Mouse (Mus musculus) kidney, postnatal 10 days (tissue): Measurements from ENCODE around the gene Crabp2.
A peak's percentile ranks its signal among the peaks of the same experiment; 100 is the strongest.

Experiments used
- DNase-seq: peaks from one replicate; pipeline ENCODE4 v3.0.0; 2021; ENCODE audit warnings: mixed read lengths

Crabp2 gene

DNA sequence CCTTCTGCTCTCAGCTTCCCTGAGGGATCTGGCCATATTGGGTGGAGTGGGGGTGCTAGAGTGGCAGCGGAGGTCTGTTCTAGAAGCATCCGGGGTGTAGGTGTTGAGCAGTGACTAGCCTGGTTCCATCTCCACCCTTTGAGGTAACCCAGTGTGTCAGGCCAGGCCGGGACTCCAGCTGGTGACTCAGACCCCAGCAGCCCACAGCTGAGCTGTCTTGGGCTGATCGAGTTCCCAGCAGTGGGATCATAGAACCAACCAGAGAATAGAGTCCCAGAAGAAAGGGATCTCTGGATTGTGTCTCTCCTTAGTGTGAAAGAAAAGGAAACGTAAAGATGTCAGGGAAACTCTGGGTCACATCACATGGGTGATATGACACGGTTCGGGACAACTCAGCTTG is 10.9 kb downstream of the Crabp2 start:
- no peak for DNase-seq

GRCm38 (mm10) chr3:87960191-87960585 is 11.7 kb downstream of the Crabp2 start:
- no peak for DNase-seq

DNA sequence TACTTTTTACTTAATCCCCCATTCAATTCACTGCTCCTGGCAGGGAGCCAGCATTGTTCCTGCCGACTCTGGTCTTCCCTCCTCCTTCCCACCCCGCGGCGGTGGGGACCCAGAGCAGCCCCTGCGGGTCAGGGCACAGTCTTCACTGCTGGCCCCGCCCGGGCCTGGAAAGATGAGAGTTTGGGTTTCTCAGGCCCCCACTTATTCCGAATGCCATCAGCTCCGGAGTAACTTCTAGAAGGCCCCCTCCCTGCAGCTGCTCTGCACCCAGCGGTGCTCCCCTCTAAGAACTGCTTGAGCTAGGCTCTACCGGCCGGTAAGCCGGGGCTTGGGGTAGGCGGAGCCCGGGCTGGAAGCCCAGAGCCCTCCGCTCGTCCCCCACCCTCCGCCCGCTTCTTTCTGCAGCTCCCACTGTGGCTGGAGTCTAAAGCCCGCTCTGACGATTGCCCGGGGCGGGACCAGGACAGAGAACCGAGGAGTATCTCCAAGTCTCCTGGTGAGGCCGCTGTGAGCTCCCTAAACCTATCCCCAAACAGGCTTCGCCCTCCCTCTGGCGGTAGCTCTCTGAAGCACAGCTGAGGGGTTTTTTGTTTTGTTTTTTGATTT is 12.2 kb downstream of the Crabp2 start:
- DNase-seq, result peak; percentile 97

GRCm38 (mm10) chr3:87970184-87970938 is 21.9 kb downstream of the Crabp2 start:
- DNase-seq, result peak; percentile 79

- peak; percentile 91 for DNase-seq
Observed at GRCm38 (mm10) chr3:87970939-87971488, 22.5 kb downstream of the Crabp2 start, which contains the start of gene Nes. Nes (plus strand) TSS chr3:87971078.

DNA sequence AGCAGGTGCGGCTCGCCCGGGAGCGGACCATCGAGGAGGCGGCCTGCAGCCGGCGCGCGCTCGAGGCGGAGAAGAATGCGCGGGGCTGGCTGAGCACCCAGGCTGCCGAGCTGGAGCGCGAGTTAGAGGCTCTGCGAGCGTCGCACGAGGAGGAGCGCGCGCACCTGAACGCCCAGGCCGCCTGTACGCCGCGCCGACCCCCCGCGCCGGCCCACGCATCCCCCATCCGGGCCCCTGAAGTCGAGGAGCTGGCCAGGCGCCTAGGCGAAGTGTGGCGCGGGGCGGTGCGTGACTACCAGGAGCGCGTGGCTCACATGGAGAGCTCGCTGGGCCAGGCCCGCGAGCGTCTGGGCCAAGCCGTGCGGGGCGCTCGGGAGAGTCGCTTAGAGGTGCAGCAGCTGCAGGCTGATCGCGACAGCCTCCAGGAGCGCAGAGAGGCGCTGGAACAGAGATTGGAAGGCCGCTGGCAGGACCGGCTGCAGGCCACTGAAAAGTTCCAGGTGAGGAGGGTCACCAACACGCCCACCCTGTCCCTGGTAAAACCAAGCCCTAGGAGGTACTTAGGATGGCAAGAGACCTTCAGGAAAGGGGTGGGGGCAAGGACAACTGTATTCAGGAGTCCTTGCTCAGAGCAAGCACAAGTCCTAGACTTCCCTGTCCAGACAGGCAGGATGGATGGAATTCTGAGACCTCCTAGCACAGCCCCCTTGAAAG is 23.2 kb downstream of the Crabp2 start:
- no peak for DNase-seq

DNA sequence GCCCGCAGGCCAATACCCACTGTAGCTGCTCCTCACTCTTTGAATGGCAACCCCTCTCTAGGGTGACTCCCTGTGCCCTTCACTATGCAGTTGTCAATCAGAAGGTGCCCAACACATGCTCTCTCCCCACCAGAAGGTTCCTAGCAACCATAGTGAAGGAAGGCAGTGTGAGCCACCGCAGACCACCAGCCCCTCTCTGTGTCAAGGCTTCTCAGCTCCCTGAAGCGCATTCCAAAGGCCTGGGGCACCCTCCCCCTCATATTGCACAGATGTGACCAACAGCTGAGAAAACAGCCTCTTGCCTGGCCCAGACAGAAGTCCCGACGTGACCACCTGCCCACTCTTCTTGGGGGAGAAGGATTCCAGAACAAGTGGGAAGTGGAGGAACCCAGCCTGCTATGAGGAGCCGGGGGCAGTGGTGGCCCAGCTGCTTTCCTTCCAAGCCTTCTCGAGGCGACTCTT is 23.8 kb downstream of the Crabp2 start:
- DNase-seq, result no peak

DNA sequence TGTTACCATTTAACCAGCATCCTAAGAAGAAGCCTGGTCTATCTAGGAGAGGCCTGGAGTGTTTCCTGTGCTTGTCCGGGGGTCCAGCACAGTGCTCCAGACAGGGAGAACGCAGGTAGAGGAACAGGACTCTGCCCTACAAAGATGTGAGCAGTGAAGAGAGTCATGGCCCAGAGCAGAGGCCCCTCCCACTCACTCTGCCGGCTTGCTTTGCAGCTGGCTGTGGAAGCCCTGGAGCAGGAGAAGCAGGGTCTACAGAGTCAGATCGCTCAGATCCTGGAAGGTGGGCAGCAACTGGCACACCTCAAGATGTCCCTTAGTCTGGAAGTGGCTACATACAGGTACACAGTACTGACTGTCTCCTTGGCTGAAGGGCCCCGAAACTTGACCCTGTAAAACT is 24.3 kb downstream of the Crabp2 start:
- DNase-seq, result peak; percentile 42

GRCm38 (mm10) chr3:87973593-87974380 is 25.3 kb downstream of the Crabp2 start:
- no peak for DNase-seq

DNA sequence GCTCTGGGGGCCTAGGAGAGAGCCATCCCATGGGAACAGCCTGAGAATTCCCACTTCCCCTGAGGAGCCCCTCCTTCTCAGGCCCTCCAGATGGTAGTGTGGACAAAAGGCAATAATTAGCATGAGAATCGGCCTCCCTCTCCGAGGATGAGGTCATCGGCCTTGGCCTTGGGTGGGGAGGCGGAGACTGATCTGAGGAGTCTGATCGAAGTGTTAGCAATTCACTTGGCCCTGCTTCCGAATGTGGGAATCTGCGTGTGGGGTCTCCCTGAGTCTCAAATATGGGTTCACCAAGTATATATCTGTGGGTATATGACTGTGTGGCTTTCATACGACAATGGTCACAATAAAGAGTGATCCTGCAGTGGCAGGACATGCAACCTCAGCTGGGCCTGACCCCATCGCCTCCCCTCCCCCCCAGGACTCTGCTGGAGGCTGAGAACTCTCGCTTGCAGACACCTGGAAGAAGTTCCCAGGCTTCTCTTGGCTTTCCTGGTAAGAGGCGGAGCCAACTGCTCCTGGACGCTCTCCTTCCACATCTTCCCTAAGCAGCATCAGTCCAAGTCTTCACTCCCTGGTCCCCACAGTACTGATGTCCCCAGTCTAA is 26.0 kb downstream of the Crabp2 start:
- DNase-seq, result no peak

DNA sequence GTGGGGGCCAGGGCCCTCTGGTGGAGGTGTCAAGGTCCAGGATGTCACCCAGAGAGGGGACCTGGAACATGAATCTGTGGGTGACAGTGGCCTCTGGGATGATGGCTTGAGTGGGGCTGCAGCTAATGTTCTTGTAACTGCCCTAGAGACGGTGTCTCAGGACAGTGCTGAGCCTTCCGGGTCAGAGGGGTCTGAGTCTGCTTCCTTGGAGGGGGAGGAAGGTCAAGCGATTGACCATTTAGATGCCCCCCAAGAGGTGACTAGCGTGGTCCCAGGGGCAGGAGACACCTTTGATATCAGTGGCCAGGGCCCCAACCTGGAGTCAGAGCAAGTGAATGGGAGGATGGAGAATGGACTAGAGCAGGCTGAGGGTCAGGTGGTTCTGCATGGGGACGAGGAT is 31.0 kb downstream of the Crabp2 start:
- no peak for DNase-seq

DNA sequence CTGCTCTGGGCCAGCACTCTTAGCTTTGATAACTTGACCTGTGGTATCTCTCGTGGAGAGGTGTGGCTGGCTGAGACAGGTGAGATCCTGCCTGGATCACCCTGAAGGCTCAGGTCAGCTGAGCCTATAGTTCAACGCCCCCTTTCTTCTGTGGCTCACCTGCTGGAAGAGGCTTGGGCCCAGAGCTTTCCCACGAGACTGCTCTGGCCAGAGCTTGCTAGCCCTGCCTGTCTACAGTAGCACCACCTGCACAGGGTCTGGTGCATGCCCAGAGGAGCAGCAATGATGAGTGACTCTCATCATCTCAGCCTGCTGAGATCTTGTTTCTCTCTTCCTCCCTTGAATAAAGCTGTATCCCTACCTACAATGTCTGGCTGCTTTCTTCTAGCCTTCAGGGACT is 31.6 kb downstream of the Crabp2 start:
- no peak for DNase-seq

GRCm38 (mm10) chr3:87980728-87981127 is 32.3 kb downstream of the Crabp2 start:
- DNase-seq, result no peak

DNA sequence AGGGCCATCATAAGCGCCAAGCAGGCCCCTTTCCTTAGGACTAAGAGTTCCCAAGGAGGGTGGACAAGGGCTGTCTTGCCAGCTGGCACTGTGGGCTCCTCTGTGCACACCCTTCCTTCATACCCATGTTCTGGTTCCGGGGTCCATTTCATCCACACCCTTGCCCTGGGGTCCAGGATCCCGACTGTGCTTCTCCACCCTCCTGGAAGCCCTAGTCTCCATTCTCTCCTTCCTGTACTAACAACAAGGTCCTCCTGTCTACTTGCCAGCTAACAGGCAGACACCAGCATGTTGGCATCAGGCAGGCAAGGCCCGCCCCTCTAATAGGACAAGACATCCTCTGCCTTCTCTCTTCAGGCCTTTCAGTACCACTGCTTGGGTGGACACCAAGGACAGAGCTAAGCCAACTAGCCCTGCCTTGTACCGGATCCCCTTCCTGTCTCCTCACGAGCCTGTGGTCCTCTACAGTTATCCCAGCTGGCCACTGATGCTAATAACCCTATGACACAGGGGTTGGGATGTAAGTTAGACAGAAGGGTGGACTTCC is 32.8 kb downstream of the Crabp2 start:
- no peak for DNase-seq

- DNase-seq, result peak; percentile 79
Observed at GRCm38 (mm10) chr3:87981894-87982835, 33.7 kb downstream of the Crabp2 start.

DNA sequence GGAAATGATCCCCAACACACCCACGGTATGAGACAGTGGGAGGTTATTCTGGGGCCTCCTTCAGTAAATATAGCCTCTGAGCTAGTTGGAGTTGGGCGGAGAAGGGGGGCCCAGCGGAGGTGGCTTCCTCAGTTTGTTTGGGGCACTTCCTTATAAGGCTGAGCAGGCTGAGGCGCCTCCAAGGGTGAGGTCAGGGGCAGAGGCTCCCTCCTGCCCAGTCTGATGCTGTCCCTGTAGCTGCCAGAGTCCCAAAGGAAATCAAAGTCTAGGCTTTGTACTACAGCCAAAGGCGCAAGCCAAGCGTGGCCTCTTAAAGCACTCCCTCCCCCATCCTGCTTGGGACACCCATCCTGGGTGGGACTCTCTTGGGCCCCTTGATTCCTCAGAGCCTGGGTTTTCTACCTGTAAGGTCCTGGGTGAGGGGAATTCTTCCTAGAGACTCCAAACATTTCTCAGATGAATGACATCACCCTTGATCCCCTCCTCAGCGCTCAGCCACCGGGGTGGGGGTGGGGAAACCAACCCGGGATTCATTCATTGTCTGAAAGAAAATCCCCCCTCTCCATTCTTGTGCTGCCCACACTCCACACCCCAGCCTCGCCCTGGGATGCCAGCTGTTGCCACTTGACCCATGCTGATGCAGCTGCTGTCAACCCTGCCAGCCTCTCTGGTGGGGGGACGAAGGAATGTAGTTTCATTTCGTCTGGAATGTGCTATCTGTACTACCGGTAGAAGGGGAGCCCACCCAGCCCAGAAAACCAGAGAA is 34.6 kb downstream of the Crabp2 start:
- peak; percentile 78 for DNase-seq

GRCm38 (mm10) chr3:87983627-87984026 is 35.2 kb downstream of the Crabp2 start:
- no peak for DNase-seq

DNA sequence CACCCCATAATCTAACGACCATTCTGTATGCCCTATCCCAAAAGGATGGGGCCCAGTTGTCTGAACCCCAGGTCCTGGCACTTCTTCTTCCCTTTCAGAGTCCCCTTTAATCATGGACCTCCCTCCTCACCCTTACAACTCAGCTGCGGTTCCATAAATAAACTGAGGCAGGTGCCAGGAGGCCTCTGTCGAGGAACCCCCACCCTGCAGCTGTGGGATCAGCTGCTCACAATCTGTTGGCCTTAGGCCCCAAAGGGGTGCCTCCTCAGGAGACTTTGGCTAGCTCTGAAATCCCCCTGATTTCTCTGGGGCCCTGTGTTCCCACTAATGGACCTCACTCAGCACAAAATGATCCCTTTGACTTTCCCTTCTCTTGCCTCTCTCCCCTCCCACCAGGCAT is 35.6 kb downstream of the Crabp2 start:
- no peak for DNase-seq

- peak; percentile 70 for DNase-seq
Observed at GRCm38 (mm10) chr3:87985505-87986320, 37.2 kb downstream of the Crabp2 start.
